Mouse (Mus musculus): ENCODE data around the gene Magea10.

The Magea10 gene

DNA sequence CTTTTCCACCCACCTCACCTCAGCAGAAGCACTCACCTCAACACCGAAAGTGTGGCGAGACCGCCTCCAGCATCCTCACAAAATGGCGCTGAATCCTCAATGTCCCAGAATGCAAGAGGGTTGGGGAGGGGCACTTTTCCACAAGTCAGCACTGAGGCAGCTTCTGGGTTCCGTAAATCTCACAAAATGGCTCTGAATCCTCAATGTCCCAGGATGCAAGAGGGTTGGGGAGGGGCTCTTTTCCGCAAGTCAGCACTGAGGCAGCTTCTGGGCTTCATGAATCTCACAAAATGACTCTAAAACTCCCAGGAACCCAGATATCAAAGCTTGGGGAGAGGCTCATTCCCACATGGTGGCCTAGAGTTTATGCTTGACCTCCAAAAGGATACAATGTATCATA lies at the start of gene Magea10:
Gene Magea10 (minus strand): TSS at position 101 of the 400 bp plus-strand sequence.
- DNase-seq, result no peak

DNA sequence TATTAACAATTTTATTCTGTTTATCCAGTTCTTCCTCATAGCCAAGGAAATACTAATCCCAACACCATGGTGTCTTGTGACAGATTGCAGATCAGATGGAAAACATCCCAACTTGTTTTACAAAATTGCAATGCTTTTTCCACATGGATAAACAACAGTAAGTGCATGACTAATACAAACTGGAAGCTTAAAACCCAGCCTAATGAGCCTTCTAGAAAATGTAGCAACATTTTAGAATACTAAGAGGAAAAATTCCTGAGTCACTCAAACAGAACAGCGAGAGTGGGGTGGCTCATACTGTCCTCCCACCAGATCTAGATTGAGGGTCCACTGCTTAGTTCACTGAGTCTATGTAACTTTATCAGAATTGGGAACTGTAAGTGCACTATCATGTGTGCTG lies 4.7 kb downstream of the Magea10 start:
- no peak for DNase-seq
